Mouse (Mus musculus) layer of hippocampus, adult 18-20 months (tissue): ENCODE data around the gene Josd2. TPM values are rescaled to one million over a fixed set of nuclear protein-coding genes. Genes with fewer than 3 reads are reported as not detected.

Experiments
- DNase-seq, 2 experiments: peaks; one replicate each; pipeline ENCODE4 v3.0.0; 2022; ENCODE audit warnings: low spot score in 2 of 2
- total RNA-seq, 2 experiments: library from RNA; stranded (reverse); gene quantifications; 2 replicates each; pipeline ENCODE4 v1.2.3; 2021

The Josd2 gene
- total RNA-seq, 2 experiments from 2014 or later, result 86.1 to 100 TPM

GRCm38 (mm10) chr7:44470696-44471612 is 3.2 kb downstream of the Josd2 start:
- peak in 1 of 2 experiments; percentile 4 for DNase-seq

DNA sequence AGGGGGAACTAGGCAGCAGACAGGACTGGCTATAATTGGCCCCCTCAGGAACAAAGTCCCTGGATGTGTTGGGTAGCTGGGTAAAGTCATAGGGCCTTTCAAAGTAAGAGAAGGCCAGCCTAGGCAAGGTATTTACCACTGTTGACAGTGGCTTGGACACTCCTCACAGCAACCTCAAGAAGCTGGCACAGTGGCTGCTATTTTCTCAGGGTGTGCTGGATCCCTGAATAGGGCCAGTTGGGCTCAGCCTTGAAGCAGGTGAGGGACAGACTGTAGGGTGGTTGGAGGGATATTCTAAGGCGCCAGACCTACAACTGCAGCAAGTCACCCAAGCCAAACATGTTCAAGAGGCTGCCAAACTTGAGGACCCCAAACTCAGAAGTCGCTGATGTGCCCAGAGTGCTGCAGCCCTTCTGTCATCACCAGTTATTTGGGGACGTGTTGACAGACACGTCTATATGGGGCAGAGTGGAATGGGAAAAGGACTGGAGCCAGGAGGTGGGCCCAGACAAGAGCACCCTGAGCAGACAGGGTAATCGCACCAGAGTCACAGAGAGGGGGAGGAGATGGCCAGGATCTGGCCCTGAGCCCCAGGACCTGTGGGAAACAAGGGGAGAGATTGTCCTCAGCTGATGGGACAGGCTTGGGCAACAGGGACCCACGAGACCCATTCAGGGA is 4.2 kb downstream of the Josd2 start:
- peak in 1 of 2 experiments; percentile 13 for DNase-seq

DNA sequence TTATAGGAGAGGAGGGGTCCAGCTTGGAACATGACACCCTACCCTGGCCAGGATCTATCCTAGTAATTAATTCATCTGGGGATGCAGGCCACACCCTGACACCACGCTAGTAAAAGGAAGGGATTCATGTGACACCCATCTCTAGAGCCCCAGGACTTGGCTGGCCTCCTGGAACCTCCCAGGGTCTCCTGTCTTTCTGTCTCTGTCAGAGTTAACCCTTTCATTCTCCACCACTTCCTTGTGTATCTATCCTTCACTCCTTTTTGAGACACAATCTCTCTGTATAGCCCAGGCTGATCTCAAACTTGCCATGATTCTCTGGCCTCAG is 4.7 kb downstream of the Josd2 start:
- no peak for DNase-seq

- DNase-seq, result no peak
Observed at GRCm38 (mm10) chr7:44472961-44473646, 5.3 kb downstream of the Josd2 start.

DNA sequence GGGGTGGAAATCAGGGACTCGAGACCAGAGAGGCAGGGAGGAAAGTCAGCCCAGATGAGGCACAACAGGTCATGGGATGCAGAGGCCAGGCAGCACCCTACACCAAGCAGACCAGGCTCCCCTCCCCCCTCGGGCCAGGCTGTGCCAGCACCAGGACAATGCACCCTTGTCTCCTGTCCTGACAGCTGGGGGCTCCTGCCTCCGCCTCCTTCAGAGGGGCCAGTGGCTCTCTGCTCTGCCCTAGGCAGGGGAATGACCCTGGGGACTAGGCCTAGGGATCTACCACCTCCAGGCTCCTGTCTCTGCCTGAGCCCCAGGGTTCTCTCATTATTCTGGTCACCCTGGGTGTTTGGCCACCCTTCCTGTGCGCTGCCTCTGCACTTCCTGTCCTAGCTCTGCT is 6.6 kb downstream of the Josd2 start:
- DNase-seq, result peak in 1 of 2 experiments; percentile 82

GRCm38 (mm10) chr7:44475046-44475614 is 7.3 kb downstream of the Josd2 start:
- DNase-seq, result no peak

- no peak for DNase-seq
Observed at GRCm38 (mm10) chr7:44482836-44483435, 15.2 kb downstream of the Josd2 start.

- no peak for DNase-seq
Observed at GRCm38 (mm10) chr7:44484109-44484508, 16.3 kb downstream of the Josd2 start.

- DNase-seq, result peak in 1 of 2 experiments; percentile 92
Observed at GRCm38 (mm10) chr7:44484841-44485571, 17.2 kb downstream of the Josd2 start.

GRCm38 (mm10) chr7:44485572-44486195 is 17.9 kb downstream of the Josd2 start:
- DNase-seq, result peak in 1 of 2 experiments; percentile 9

GRCm38 (mm10) chr7:44486927-44487575 is 19.3 kb downstream of the Josd2 start:
- DNase-seq, result no peak

- no peak for DNase-seq
Observed at GRCm38 (mm10) chr7:44487936-44488335, 20.2 kb downstream of the Josd2 start.

DNA sequence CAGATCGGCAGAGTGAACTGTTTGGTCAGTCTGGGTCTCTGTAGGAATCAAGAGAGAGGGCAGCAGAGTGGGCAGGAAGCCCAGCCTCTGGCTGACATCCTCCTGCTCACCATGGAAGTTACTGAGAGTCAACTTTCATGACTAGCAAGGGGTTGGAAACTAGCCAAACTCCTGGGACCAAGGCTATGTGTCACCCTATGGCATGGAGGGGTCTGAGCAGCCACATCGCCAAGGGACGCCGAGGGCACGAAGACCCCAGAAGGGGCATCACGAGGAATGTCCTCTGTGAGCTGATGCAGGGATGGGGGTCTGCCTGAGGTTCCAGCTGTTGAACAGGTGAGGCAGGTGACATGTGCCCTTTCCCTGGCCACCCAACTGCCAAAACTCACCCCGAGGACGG is 20.8 kb downstream of the Josd2 start:
- DNase-seq, result no peak

DNA sequence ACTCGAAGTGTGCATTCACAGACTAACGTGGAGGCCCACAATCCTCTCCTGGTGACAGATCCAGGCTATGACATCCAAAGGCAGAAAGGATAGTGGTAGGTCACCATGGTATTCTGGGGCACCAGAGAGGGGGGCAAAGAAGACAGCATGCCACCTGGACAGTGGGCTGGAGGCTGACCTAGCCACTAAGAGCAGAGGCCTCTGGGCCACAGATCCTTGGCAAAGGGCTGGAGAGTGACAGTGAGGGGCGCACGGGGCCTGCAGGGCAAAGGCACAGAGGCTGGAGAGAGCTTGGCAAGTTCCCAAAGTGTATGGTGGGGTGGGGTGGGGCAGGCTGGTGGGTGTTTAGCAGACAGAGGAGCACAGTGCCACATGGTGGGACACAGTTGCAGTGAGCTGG is 22.5 kb downstream of the Josd2 start:
- DNase-seq, result no peak

DNA sequence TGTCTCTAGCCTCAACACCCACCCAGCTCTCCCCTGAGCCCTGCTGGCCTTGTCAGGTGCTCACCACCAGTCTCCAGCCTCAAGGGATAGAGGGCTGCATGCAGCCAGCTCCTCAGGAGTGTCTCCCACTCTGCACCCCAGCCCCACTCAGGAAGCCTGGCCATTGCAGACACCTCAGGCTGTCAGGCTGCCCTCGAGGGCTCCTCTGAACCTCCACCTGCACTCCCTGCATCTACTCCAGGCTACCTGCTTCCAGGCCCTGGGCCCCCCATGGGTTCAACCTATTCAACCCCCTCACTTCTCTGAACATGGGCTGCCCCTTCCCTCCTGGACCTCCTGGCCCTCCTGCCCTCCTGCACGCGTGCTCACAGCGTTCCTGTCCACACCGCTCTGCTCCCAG is 23.6 kb downstream of the Josd2 start:
- DNase-seq, result no peak

GRCm38 (mm10) chr7:44492166-44492826 is 24.5 kb downstream of the Josd2 start:
- DNase-seq, result no peak

- DNase-seq, result no peak
Observed at GRCm38 (mm10) chr7:44494681-44495080, 26.9 kb downstream of the Josd2 start.

DNA sequence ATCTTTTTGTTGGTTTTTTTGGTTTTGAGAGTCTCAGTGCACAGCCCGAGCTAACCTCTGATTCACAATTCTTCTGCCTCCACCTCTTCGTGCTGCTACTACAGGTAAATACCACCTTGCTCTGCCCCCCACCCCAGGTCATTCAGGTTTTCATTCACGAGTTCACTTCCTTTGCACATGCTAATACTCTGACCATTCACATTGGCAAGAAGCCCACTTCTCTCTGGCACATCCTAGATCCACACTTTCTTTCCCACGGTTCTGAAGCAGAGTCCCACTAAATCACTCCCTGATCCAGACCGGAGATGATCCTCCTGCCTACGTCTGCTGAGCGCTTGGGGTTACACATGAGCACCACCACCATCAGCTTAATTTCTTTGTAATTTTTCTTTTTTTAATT is 27.3 kb downstream of the Josd2 start:
- DNase-seq, result no peak
